Mouse (Mus musculus): ENCODE results near the gene Vamp1. TPM values are rescaled to one million over a fixed set of nuclear protein-coding genes. Genes with fewer than 3 reads are reported as not detected.
A peak's percentile ranks its signal among the peaks of the same experiment; 100 is the strongest.

Gene Vamp1
- total RNA-seq (2012; rRNA removed) (1.1 and 1.5 TPM in 2 replicates), polyA plus RNA-seq (2012; ENCODE audit: insufficient read depth in 1 of 2, insufficient read length in 2 of 2, low read depth in 1 of 2, low replicate concordance in 2 of 2, missing spikeins in 1 of 2) (1 to 10 TPM in 1 of 2 experiments, not detected in 1; 5.5 TPM)

- peak; percentile 99 for DNase-seq (ENCODE audit: low read depth, low spot score)
- H3K79me2 ChIP-seq (ENCODE audit: control insufficient read depth, insufficient read depth, low read length, poor library complexity): no peaks in the 10 kb centered on the region; the same call in 1 of the 2 replicates
- TF ChIP-seq GABPA (IDR thresholded peaks at IDR 0.05; ENCODE audit: low read depth, low read length): no peak
- TF ChIP-seq POLR2AphosphoS2 (IDR thresholded peaks at IDR 0.05; ENCODE audit: low read length): peak; percentile 84
- no peak for TF ChIP-seq MEF2A (IDR thresholded peaks at IDR 0.05; ENCODE audit: extremely low read depth, insufficient replicate concordance, low read depth, low read length, poor library complexity, severe bottlenecking)
- TF ChIP-seq RCOR1 (IDR thresholded peaks at IDR 0.05; ENCODE audit: low read depth, low read length): no peak
- no peak for TF ChIP-seq CHD1 (IDR thresholded peaks at IDR 0.05; ENCODE audit: low read depth, low read length)
- 0 out of 2 replicates have a peak, but pooled peaks have one; percentile 59 for TF ChIP-seq UBTF (IDR thresholded peaks at IDR 0.05; ENCODE audit: borderline replicate concordance, insufficient read depth, low read depth, low read length)
- TF ChIP-seq MYB (IDR thresholded peaks at IDR 0.05; ENCODE audit: low read depth, low read length): no peak
- TF ChIP-seq CHD2 (IDR thresholded peaks at IDR 0.05; ENCODE audit: low read length): peak; percentile 33; the same call in 1 of the 2 replicates
- TF ChIP-seq SMC3 (IDR thresholded peaks at IDR 0.05; ENCODE audit: low read depth, low read length): no peak
- no peak for TF ChIP-seq ZC3H11A (IDR thresholded peaks at IDR 0.05; ENCODE audit: low read depth, low read length)
- no peak for TF ChIP-seq TAL1 (IDR thresholded peaks at IDR 0.05; ENCODE audit: low read length)
- peak; percentile 56; the same call in 1 of the 2 replicates for TF ChIP-seq MAZ (IDR thresholded peaks at IDR 0.05; ENCODE audit: low read depth, low read length)
- TF ChIP-seq MXI1 (IDR thresholded peaks at IDR 0.05; ENCODE audit: low read depth, low read length): peak; percentile 87
- TF ChIP-seq ZKSCAN1 (IDR thresholded peaks at IDR 0.05; ENCODE audit: low read depth, low read length): no peak
- peak; percentile 90 for TF ChIP-seq HCFC1 (IDR thresholded peaks at IDR 0.05; ENCODE audit: low read depth, low read length)
- TF ChIP-seq TBP (IDR thresholded peaks at IDR 0.05; ENCODE audit: low read depth, low read length): peak; percentile 98
- TF ChIP-seq E2F4 (IDR thresholded peaks at IDR 0.05; ENCODE audit: borderline replicate concordance, low read depth, low read length): no peak; the same call in 1 of the 2 replicates
- no peak for TF ChIP-seq MAFK (IDR thresholded peaks at IDR 0.05; ENCODE audit: borderline replicate concordance, low read depth, low read length)
- peak; percentile 97 for TF ChIP-seq ZMIZ1 (IDR thresholded peaks at IDR 0.05; ENCODE audit: low read depth, low read length)
- peak; percentile 89 for TF ChIP-seq TCF12 (IDR thresholded peaks at IDR 0.05; ENCODE audit: low read depth, low read length)
- no peak for TF ChIP-seq USF2 (IDR thresholded peaks at IDR 0.05; ENCODE audit: borderline replicate concordance in 1 of 2, insufficient read depth in 1 of 2, low read depth in 1 of 2, low read length in 2 of 2)
- no peak for TF ChIP-seq BHLHE40 (IDR thresholded peaks at IDR 0.05; ENCODE audit: borderline replicate concordance, low read depth, low read length)
- no peak; the same call in 1 of the 2 replicates for TF ChIP-seq KAT2A (conservative IDR thresholded peaks at IDR 0.05; ENCODE audit: low read depth, low read length)
- no peak for TF ChIP-seq JUND (IDR thresholded peaks at IDR 0.05; ENCODE audit: low read depth, low read length)
- TF ChIP-seq NELFE (IDR thresholded peaks at IDR 0.05; ENCODE audit: low read depth, low read length): peak; percentile 95
- TF ChIP-seq MYC (IDR thresholded peaks at IDR 0.05; ENCODE audit: low read depth, low read length): peak; percentile 91
- no peak for TF ChIP-seq RAD21 (IDR thresholded peaks at IDR 0.05; ENCODE audit: low read depth, low read length)
- TF ChIP-seq GATA1 (IDR thresholded peaks at IDR 0.05; ENCODE audit: low read depth, low read length): no peak
- TF ChIP-seq MAX (IDR thresholded peaks at IDR 0.05; ENCODE audit: low read length): peak; percentile 77
- peak; percentile 77 for TF ChIP-seq ETS1 (IDR thresholded peaks at IDR 0.05; ENCODE audit: low read depth, low read length)
- TF ChIP-seq SIN3A (IDR thresholded peaks at IDR 0.05; ENCODE audit: low read length): peak; percentile 92
- TF ChIP-seq CTCF (IDR thresholded peaks at IDR 0.05 in 2 of 3, conservative IDR thresholded peaks at IDR 0.05 in 1 of 3; ENCODE audit: control insufficient read depth in 1 of 3, insufficient read depth in 1 of 3, low read depth in 2 of 3, low read length in 3 of 3, poor library complexity in 1 of 3, severe bottlenecking in 1 of 3): no peak
- TF ChIP-seq EP300 (IDR thresholded peaks at IDR 0.05; ENCODE audit: low read depth in 1 of 2, low read length in 2 of 2): peak in 1 of 2 experiments; percentile 52; a peak in 2 of 4 replicates
- 0 out of 2 replicates have a peak, but pooled peaks have one; percentile 9 for TF ChIP-seq NRF1 (IDR thresholded peaks at IDR 0.05; ENCODE audit: insufficient read depth, low read depth, low read length, poor library complexity, severe bottlenecking)
Measured at GRCm38 (mm10) chr6:125215148-125215954, at the start of gene Vamp1. Vamp1 (plus strand) TSS chr6:125215551.

More at GRCm38 (mm10) chr6:125215148-125215954, at the start of gene Vamp1:
- peak within 1 kb of the TSS; percentile 89 for H3K9ac ChIP-seq (ENCODE audit: control insufficient read depth, low read depth, low read length, poor library complexity, severe bottlenecking)
- H3K27ac ChIP-seq (ENCODE audit: control insufficient read depth, low read depth, low read length): peak within 1 kb of the TSS; percentile 74
- H3K4me1 ChIP-seq (ENCODE audit: control insufficient read depth in 1 of 2, insufficient read depth in 2 of 2, low read length in 2 of 2): peaks cover 7 to 19% of the 10 kb centered on the region in 2 experiments
- H3K9me3 ChIP-seq (replicated peaks; ENCODE audit: insufficient read depth, low read length): no peaks in the 10 kb centered on the region
- peak within 1 kb of the TSS; percentile 68 to 75 for H3K4me3 ChIP-seq (ENCODE audit: control insufficient read depth in 1 of 2, insufficient read depth in 1 of 2, low read depth in 2 of 2, low read length in 2 of 2)
- peaks cover 0 to 16% of the 10 kb centered on the region in 2 experiments; a peak in 2 of 4 replicates for H3K36me3 ChIP-seq (ENCODE audit: control insufficient read depth in 1 of 2, insufficient read depth in 2 of 2, low read length in 2 of 2)
- peaks cover 0 to 6% of the 10 kb centered on the region in 2 experiments; a peak in 1 of 4 replicates for H3K27me3 ChIP-seq (ENCODE audit: control insufficient read depth in 1 of 2, insufficient read depth in 2 of 2, low read length in 2 of 2)
